Mouse (Mus musculus) adipose tissue, adult 10 weeks (tissue): ENCODE measurements around the gene Btbd6. TPM values are rescaled to one million over a fixed set of nuclear protein-coding genes. Genes with fewer than 3 reads are reported as not detected.

Experiments
- polyA plus RNA-seq: library from polyadenylated mRNA; stranded (reverse); fragments of 350-450 nt; fragmentation: Illumina TruSeq; extraction: RNeasy Lipid Tissue Mini Kit (QIAGEN cat#74804); gene quantifications from one replicate; pipeline ENCODE4 v1.2.3, GENCODE M21; 2014; ENCODE audit warnings: low read depth, low replicate concordance

Btbd6 gene
- 15.8 TPM for polyA plus RNA-seq

DNA sequence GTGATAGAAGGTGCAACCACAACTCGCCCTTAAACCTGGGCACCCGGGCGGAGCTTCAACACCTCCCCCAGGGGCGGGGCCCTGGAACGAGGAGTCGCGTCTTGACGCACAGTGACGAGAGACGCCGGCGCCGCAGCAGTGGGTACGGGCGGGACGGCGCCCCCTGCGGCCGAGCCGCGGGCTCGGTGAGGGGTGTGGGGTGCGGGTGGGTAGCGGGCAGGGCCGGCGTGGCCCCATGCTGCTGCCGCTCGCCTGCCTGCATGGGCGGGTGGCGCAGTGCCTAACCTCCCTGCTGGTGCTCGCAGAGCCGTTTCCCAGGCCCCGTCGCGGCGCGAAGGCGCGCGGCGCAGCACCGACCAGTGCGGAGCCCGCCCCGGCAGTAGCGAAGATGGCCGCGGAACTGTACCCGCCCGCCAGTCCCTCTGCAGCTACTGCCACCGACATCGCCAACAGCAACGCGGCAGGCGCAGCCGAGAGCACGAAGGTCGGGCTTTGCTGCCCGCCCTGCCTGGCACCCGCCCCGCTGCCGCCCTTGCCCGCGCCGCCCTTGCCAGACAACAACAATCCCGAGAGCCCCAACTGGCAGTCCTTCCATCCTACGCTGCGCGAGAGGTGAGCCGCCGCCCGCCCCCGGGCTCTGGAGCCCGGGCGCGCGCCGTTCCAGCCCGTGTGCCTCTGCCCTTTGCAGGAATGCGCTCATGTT, at the start of gene Btbd6:
Gene Btbd6, plus strand, starts transcription at position 112 of the 703 bp plus-strand sequence.

DNA sequence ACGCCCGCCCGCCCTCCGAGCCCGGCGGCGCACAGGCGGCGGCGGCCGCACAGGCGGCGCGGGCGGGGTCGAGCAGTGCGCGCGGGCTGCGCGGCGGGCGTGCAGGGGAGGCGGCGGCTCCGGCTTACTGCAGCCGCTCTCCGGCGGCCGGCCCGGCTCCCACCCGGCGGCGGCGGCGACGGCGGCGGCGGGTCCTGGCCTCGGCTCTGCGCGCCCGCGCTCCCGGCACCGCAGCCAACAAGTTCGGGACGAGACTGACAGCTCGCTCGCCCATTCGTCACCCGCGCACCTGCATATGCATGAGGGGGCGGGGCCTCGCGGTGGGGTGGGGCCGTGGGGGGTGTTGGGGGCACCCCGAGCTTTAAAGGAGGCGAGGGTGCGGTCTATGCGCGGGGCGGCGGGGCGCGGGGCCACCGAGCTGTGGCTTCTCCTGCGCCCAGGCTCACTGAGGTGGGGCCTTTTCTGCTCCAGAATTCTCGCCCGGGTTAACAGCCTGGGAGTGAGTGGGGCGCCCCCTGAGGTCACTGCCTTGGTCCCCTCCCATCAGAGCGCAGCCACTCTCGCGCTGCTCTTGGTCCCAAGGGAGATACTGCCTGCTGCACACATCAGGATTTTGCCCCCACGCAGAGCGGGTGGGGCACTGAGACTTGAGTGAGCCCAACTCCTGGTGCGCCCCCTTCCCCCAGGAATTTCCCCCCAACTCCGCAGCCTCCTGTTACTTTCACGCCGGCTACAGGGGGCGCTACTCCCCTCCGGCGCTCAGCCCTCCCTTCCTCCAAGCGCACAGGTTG, 46.5 kb upstream of the Btbd6 start, which contains the start of gene Jag2:
Gene Jag2, minus strand, starts transcription at position 215 of the 791 bp plus-strand sequence.

DNA sequence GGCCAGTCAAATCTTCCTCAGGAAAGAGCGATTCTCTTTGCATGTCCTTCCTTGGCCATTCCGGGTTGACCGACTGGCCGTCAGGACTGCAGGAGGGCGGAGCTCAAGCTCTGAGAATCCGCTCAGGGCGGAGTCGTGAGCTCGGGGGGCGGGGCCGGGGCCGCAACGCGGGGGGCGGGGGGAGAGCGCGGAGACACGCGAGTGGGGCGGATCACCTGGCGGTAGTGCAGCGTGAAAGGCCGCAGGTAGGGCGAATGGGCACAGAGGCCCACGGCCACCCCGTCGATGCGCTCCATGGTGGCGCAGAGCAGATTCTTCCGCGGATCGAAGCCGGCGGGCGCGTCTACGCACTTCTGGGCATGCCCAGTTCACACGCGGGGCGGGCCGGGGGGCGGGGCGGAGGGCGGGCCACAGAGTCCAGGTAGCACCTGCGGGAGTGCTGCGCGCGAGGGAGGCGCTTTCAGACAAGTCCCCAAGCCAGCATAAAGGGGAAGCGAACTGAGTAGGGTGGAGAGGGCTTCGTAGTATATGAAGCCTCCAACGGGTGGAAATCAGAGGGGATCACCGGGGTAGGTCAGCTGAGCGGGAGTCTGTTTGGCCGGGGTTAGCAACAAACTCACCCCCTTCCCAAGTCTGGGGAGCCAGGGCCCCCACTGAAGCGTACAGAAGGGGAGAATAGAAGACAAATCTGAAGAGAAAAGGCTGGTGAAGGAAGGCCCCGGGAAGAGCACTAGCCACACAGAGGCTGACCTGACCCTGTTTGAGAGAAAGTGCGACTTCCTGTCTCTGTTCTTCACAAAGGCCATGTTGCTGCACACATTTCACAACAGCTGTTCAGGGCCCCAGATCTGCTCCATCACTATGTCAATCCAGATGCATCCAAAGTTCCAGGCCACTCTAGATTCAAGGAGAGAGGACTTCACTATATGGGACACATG, 34.2 kb upstream of the Btbd6 start, which contains the start of gene Nudt14:
Gene Nudt14, minus strand, starts transcription at position 349 of the 938 bp plus-strand sequence.

DNA sequence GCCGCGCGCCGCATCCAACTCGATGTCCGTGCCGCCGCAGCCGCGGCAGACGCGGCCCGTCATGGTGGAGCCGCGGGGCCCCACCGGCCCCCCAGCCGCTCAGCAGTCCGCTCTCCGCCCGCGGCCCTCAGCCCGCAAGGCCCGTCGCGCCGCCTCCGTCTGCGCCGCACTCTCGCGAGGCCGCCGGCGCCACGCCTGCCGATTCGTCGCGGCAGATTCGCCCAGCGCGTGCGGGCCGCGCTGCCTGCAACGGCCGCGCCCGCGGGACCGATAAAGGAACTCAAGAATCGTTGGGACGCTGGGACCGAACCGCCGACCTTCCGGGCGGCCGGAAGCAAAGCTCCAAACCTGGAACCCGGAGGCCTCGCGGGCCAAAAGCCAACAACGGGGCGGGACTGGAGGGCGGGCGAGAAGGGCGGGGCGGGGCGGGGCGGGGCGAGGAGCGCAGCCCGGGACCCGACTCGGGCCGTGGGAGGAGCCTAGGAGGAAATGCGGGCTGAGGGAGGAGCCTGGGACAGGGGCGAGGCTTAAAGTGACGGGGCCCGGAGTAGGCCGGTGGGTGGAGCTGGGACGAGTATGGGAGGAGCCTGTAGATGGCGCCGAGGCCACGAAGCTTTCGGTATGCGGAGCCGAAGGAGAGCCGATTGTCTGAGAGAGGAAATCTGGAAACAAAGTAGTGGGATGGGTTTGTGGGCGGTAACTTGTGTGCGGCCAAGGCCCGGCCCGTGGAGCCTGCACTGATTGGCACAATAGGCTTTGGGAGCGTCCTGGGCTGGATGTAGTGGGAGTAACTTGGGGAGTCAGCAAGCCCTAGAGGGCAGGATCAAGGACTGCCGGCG, 24.2 kb downstream of the Btbd6 start, which contains the start of gene Brf1:
Gene Brf1, minus strand, starts transcription at position 411 of the 839 bp plus-strand sequence.

DNA sequence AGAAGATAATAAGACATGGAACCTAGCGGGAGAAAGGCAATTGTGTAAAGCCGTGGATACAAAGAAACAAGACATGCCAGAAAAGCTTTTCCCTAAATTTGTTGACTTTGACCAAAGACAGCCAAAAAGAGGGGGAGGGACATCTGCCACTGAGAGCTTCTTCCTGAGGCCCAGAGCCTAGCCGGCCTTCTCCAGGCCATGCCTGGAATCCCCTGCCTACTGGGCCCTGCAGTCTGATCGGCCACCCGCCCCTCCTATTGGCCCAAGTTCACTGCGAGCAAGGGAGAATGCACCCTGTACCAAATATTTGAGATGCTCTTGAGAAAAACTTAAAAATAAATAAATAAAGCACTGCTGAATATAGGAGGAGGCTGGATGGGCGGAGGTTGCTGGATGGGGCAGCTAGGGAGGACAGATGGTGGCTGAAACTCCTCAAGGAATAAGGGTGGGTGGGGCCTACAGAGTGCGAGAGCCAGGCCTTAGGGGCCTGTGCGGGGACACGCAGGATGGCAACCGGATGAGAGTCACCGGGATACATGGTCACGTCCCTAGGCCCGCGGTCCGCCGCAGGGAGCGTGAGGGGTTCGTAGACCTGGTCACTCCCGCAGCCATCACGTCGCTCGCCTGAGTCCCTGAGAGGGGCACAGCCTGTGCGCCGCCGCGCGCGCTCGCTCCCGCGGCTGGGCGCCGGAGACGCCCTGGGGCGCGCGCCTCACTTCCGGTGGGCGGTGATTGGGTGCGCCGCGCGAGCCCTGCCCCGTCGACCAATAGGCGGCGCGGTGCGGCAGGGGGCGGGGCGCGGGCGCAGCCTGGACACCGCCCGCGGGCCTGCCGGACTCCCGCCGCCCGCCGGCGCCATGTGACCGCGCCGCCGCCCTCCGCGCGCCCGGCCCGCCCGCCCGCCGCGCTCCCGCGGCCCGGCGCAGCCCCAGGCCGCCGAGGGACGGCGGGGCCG, 37.6 kb downstream of the Btbd6 start, which contains the start of gene Pacs2:
Gene Pacs2, plus strand, starts transcription at position 905 of the 955 bp plus-strand sequence.

Other genes with a start within 250 kb of the Btbd6 start
- gene Pld4, start 215.8 kb upstream of the Btbd6 start, polyA plus RNA-seq: 35.6 TPM
- 6.4 TPM for gene Ahnak2, start 173.8 kb upstream of the Btbd6 start, polyA plus RNA-seq
- 8.9 TPM for gene Clba1, start 167.5 kb upstream of the Btbd6 start, polyA plus RNA-seq
- 10.8 TPM for gene Cdca4, start 147.1 kb upstream of the Btbd6 start, polyA plus RNA-seq
- gene Gpr132, start 108.3 kb upstream of the Btbd6 start, polyA plus RNA-seq: 2.7 TPM
- 19.9 TPM for gene Jag2, start 46.7 kb upstream of the Btbd6 start, polyA plus RNA-seq
- gene Nudt14, start 34.4 kb upstream of the Btbd6 start, polyA plus RNA-seq: 29.2 TPM
- gene Brf1, start 24.2 kb downstream of the Btbd6 start, polyA plus RNA-seq: 61.8 TPM
- gene Pacs2, start 38.0 kb downstream of the Btbd6 start, polyA plus RNA-seq: 30.2 TPM
- gene Tex22, start 98.0 kb downstream of the Btbd6 start, polyA plus RNA-seq: 6.4 TPM
- 38.8 TPM for gene Mta1, start 121.8 kb downstream of the Btbd6 start, polyA plus RNA-seq
- gene Crip2, start 163.8 kb downstream of the Btbd6 start, polyA plus RNA-seq: 123 TPM
- gene Crip1, start 169.8 kb downstream of the Btbd6 start, polyA plus RNA-seq: 4,675 TPM
- 2.9 TPM for gene Tedc1, start 179.9 kb downstream of the Btbd6 start, polyA plus RNA-seq
- 0.38 TPM for gene Tmem121, start 209.4 kb downstream of the Btbd6 start, polyA plus RNA-seq